Mouse (Mus musculus) ES-CJ7 (cell line): ENCODE results near the gene Cd247.
"Not testable (repeated sequence)": the region's sequence is repeated elsewhere in the genome, so short reads cannot be mapped to it uniquely, and the experiment has no call there.

ENCODE experiments used
- DNase-seq: peaks from one replicate; pipeline ENCODE4 v3.0.0; 2011; ENCODE audit warnings: low read depth, low spot score

Cd247 gene

DNA sequence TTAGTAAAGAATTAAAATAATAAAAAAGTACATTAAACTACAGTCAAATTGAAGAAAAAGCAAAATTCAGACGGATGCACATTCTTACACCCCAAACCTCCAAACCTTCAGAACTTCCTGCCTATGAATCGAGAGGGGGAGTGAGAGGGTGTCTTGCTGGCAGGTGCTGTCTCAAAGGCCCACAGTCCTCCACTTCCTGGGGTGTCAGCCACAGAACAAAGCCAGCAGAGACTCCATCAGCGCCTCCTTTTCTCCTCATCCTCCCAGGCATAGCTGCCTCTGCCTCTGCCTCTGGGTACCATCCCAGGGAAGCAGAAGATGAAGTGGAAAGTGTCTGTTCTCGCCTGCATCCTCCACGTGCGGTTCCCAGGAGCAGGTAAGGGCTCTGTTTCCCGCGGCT lies at the start of gene Cd247:
Gene Cd247, plus strand, starts transcription at position 171 of the 400 bp plus-strand sequence.
- no peak for DNase-seq

DNA sequence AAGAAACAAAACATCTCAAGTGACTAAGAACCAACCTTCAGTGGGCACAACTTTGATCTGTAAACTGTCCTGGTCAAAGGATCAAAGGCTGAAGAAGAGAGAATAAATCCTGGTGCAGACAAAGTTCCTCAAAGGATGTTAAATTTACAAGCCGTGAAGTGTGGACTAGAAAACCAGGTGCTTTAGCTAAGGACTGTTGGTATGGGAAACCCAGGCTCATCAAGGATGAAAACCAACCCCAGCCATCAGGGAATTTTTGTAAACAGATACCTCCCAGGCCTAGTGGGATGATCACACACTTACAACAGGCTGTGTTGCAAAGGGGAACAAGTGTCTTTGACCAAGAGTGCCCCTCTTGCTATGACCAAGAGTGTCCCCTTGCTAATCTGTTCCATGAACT lies 49.5 kb upstream of the Cd247 start:
- DNase-seq: no peak

DNA sequence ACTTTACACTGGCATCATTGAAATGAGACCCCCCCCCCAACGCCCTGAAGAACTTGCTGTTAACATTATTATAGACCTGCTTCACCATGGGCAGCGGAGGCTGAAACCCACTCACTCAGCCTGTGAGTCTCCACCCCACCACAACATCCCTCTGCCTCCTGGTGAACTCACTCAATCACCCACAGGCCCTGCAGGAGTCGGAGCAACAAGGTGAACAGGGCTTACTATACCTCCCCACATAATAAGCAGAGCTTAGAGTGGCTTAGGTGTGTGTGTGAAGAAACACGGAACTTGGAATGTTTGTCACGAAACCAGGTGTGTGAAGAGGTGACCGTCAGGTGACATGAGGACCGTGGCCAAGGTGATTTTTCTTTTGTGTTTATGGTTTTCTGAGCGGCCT lies 46.5 kb upstream of the Cd247 start:
- DNase-seq: no peak

GRCm38 (mm10) chr1:165748053-165748452 lies 40.4 kb upstream of the Cd247 start:
- DNase-seq: no peak

GRCm38 (mm10) chr1:165751142-165751541 lies 37.3 kb upstream of the Cd247 start:
- no peak for DNase-seq

- DNase-seq: no peak
Measured at GRCm38 (mm10) chr1:165751838-165752237, 36.6 kb upstream of the Cd247 start.

GRCm38 (mm10) chr1:165754205-165754604 lies 34.3 kb upstream of the Cd247 start:
- DNase-seq: no peak

GRCm38 (mm10) chr1:165755194-165755593 lies 33.3 kb upstream of the Cd247 start:
- DNase-seq: no peak

- no peak for DNase-seq
Measured at GRCm38 (mm10) chr1:165761522-165762305, 26.8 kb upstream of the Cd247 start.

DNA sequence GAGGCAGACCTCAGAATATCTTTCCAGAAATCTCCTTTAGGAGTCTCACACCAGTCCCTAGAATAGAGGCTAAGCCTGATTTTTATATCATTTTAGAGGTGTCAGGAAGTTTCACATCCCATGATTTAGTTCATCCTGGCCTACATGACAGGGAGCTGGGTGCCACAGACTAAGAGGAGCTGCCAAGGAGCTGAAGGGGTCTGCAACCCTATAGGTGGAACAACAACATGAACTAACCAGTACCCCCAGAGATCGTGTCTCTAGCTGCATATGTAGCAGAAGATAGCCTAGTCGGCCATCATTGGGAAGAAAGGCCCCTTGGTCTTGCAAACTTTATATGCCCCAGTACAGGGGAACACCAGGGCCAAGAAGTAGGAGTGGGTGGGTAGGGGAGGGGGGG lies 26.0 kb upstream of the Cd247 start:
- DNase-seq: not testable (repeated sequence)

GRCm38 (mm10) chr1:165762914-165763634 lies 25.4 kb upstream of the Cd247 start:
- DNase-seq: no peak

- peak; percentile 94 for DNase-seq
Measured at GRCm38 (mm10) chr1:165763635-165764372, 24.7 kb upstream of the Cd247 start, which contains the start of gene Creg1. TSS of gene Creg1 (plus strand) at chr1:165763746.

GRCm38 (mm10) chr1:165764571-165764970 lies 23.9 kb upstream of the Cd247 start:
- no peak for DNase-seq

DNA sequence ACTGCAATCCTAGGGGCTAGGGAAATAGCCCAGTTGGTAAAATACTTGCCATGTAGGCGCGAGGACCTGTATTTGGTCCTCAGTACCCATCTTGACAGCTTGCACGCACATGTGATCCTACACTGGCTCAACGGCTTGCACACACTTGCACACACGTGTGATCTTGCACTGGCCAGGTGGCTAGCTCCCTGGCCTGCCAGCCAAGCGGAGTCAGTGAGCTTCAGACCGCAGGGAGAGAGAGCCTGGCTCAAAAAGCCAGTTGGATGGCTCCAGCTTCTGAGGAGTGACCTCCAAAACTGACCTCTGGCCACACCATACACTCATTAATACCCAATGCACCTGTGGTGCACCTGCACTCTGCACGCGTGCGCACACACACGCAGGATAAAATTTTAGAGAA lies 23.4 kb upstream of the Cd247 start:
- DNase-seq: no peak

- DNase-seq: peak; percentile 66
Measured at GRCm38 (mm10) chr1:165765651-165766294, 22.7 kb upstream of the Cd247 start.

GRCm38 (mm10) chr1:165766295-165766890 lies 22.1 kb upstream of the Cd247 start:
- no peak for DNase-seq

DNA sequence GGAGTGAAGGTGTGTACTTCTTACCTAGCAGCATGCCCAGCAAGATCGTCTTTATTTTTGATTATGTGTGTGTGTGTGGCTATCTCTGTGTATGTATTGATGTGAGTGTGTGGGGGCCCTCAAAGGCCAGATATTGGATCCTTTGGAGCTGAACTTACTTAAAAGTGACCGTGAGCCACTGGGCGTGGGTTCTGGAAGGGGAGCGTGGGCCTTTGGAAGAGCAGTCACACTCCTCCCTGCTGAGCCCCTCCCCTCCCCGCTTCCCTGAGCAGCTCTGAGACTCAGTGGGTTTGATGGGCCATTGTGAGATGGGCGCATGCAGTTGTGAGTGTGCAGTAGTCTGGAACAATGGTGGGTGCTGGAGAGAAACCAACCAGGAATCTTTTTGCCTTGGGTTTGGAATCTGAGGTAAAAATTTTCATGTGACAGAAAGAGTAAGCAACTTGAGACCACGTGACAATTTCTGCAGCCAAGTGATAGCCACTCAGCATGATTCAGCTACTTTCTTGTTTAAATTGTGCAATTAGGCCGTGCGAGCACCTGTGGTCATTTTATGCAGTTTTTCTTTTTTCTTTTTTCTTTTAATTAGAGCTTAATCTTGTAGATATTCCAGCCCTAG lies 19.5 kb upstream of the Cd247 start:
- no peak for DNase-seq

- DNase-seq: no peak
Measured at GRCm38 (mm10) chr1:165770181-165770759, 18.2 kb upstream of the Cd247 start.

DNA sequence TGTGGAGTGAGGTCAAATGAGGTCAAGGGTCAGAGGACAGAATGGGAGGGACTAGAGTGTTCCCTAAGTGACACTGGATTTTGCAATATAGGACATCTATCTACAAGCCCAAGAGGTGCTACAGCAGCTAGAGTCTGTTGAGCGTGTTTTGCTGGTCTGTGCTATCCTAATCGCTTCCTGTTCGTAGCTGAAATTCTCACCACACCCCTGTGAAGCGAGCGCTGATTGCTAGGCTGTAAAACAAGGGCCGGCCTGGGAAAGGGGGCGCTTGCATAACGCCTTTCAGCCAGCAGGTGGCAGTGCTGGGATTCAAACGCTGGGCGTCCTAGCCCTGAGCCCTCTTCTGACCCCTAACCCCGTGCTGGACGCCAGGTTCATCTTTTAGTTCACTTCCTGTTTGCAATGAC lies 17.0 kb upstream of the Cd247 start:
- peak; percentile 95 for DNase-seq

DNA sequence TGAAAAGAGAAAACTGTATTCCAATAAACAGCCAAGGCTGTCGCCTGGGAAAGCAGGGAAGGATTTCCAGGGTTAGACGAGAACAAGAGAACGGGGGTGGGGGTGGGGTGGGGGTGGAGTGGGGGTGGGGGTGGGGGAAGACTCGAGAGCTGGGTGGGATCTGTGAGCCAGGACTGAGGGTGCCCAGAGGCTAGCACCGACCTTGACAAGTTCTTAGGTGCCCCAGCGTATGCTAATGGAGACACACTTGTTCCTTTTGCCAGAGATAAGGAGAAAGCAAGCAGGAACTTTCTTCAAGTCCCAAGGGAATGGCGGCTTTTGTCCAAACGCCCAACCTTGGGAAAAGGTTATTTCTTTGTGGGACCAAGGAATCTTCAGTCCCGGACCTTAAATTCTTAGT lies 16.5 kb upstream of the Cd247 start:
- DNase-seq: peak; percentile 75
